Mouse (Mus musculus): Measurements from ENCODE around the gene Sh3pxd2b. TPM values are rescaled to one million over a fixed set of nuclear protein-coding genes. Genes with fewer than 3 reads are reported as not detected.

Sh3pxd2b gene
- polyA plus RNA-seq, 1 experiment from 2014 or later, result 30.8 TPM

GRCm38 (mm10) chr11:32347264-32347606, 385 bp upstream of the Sh3pxd2b start:
- peaks cover 29% of the 10 kb centered on the region for H3K36me3 ChIP-seq
- H3K27me3 ChIP-seq (ENCODE audit: insufficient read depth, poor library complexity, severe bottlenecking), result 0 out of 2 replicates have a peak, but pooled peaks cover 5% of the 10 kb centered on the region
- no peak for DNase-seq (ENCODE audit: low spot score)
- peak overlapping the region; percentile 99 for H3K27ac ChIP-seq
- H3K4me3 ChIP-seq, result peak overlapping the region; percentile 97
- WGBS, result 5% methylated on average over 10 of the region's 10 CpGs
- H3K4me1 ChIP-seq (replicated peaks), result peaks cover 49% of the 10 kb centered on the region
- H3K9me3 ChIP-seq, result peaks cover 2% of the 10 kb centered on the region; the same call in 1 of the 2 replicates

- Histone ChIP-seq H3K27ac (peak overlapping the region; percentile 99), H3K4me1 (replicated peaks) (peaks cover 49% of the 10 kb centered on the region), H3K36me3 (peaks cover 43% of the 10 kb centered on the region), H3K27me3 (ENCODE audit: insufficient read depth, poor library complexity, severe bottlenecking) (0 out of 2 replicates have a peak, but pooled peaks cover 5% of the 10 kb centered on the region), H3K4me3 (peak overlapping the region; percentile 97), H3K9me3 (peaks cover 2% of the 10 kb centered on the region; the same call in 1 of the 2 replicates)
- peak; percentile 33 for DNase-seq (ENCODE audit: low spot score)
- WGBS, result 23% methylated on average over 9 of the region's 9 CpGs
Observed at GRCm38 (mm10) chr11:32348433-32349283, 1.0 kb downstream of the Sh3pxd2b start.

GRCm38 (mm10) chr11:32349284-32349953, 1.8 kb downstream of the Sh3pxd2b start:
- peak overlapping the region; percentile 99 for H3K27ac ChIP-seq
- H3K4me1 ChIP-seq (replicated peaks), result peaks cover 49% of the 10 kb centered on the region
- DNase-seq (ENCODE audit: low spot score), result no peak
- WGBS, result 76% methylated on average over 13 of the region's 13 CpGs
- H3K4me3 ChIP-seq, result peak overlapping the region; percentile 97
- H3K27me3 ChIP-seq (ENCODE audit: insufficient read depth, poor library complexity, severe bottlenecking), result 0 out of 2 replicates have a peak, but pooled peaks cover 5% of the 10 kb centered on the region
- peaks cover 2% of the 10 kb centered on the region; the same call in 1 of the 2 replicates for H3K9me3 ChIP-seq
- H3K36me3 ChIP-seq, result peaks cover 50% of the 10 kb centered on the region

GRCm38 (mm10) chr11:32352946-32353345, 5.3 kb downstream of the Sh3pxd2b start:
- Histone ChIP-seq H3K27me3 (ENCODE audit: insufficient read depth, poor library complexity, severe bottlenecking) (no peaks in the 10 kb centered on the region), H3K27ac (no peak overlapping the region), H3K4me3 (no peak overlapping the region), H3K9me3 (peaks cover 2% of the 10 kb centered on the region; the same call in 1 of the 2 replicates), H3K36me3 (peaks cover 74% of the 10 kb centered on the region), H3K4me1 (replicated peaks) (peaks cover 41% of the 10 kb centered on the region)
- DNase-seq (ENCODE audit: low spot score), result no peak
- WGBS, result 90% methylated on average over 6 of the region's 6 CpGs

GRCm38 (mm10) chr11:32355377-32355776, 7.8 kb downstream of the Sh3pxd2b start:
- Histone ChIP-seq H3K36me3 (peaks cover 76% of the 10 kb centered on the region), H3K27ac (no peak overlapping the region), H3K4me3 (no peak overlapping the region), H3K9me3 (peaks cover 2% of the 10 kb centered on the region; the same call in 1 of the 2 replicates), H3K4me1 (replicated peaks) (peaks cover 17% of the 10 kb centered on the region), H3K27me3 (ENCODE audit: insufficient read depth, poor library complexity, severe bottlenecking) (no peaks in the 10 kb centered on the region)
- 74% methylated on average over 1 of the region's 1 CpGs for WGBS
- no peak for DNase-seq (ENCODE audit: low spot score)

GRCm38 (mm10) chr11:32357686-32358085, 10.1 kb downstream of the Sh3pxd2b start:
- Histone ChIP-seq H3K36me3 (peaks cover 68% of the 10 kb centered on the region), H3K9me3 (no peaks in the 10 kb centered on the region), H3K27me3 (ENCODE audit: insufficient read depth, poor library complexity, severe bottlenecking) (no peaks in the 10 kb centered on the region), H3K4me3 (no peak overlapping the region), H3K4me1 (replicated peaks) (peaks cover 28% of the 10 kb centered on the region), H3K27ac (no peak overlapping the region)
- WGBS, result 68% methylated on average over 9 of the region's 9 CpGs
- DNase-seq (ENCODE audit: low spot score), result no peak

- H3K4me1 ChIP-seq (replicated peaks), result peaks cover 35% of the 10 kb centered on the region
- no peak overlapping the region for H3K4me3 ChIP-seq
- peaks cover 61% of the 10 kb centered on the region for H3K36me3 ChIP-seq
- H3K27me3 ChIP-seq (ENCODE audit: insufficient read depth, poor library complexity, severe bottlenecking), result no peaks in the 10 kb centered on the region
- H3K9me3 ChIP-seq, result no peaks in the 10 kb centered on the region
- no peak overlapping the region for H3K27ac ChIP-seq
- 83% methylated on average over 6 of the region's 6 CpGs for WGBS
- no peak for DNase-seq (ENCODE audit: low spot score)
Observed at GRCm38 (mm10) chr11:32358399-32358798, 10.8 kb downstream of the Sh3pxd2b start.

GRCm38 (mm10) chr11:32359566-32359965, 11.9 kb downstream of the Sh3pxd2b start:
- Histone ChIP-seq H3K27me3 (ENCODE audit: insufficient read depth, poor library complexity, severe bottlenecking) (no peaks in the 10 kb centered on the region), H3K4me3 (no peak overlapping the region), H3K9me3 (no peaks in the 10 kb centered on the region), H3K36me3 (peaks cover 56% of the 10 kb centered on the region), H3K27ac (no peak overlapping the region), H3K4me1 (replicated peaks) (peaks cover 47% of the 10 kb centered on the region)
- DNase-seq (ENCODE audit: low spot score), result no peak
- WGBS, result 92% methylated on average over 4 of the region's 4 CpGs

GRCm38 (mm10) chr11:32361774-32362173, 14.2 kb downstream of the Sh3pxd2b start:
- Histone ChIP-seq H3K36me3 (peaks cover 49% of the 10 kb centered on the region), H3K27ac (0 out of 2 replicates have a peak overlapping the region, but pooled peaks have one; percentile 23), H3K4me1 (replicated peaks) (peaks cover 55% of the 10 kb centered on the region), H3K4me3 (no peak overlapping the region), H3K27me3 (ENCODE audit: insufficient read depth, poor library complexity, severe bottlenecking) (no peaks in the 10 kb centered on the region), H3K9me3 (no peaks in the 10 kb centered on the region)
- no peak for DNase-seq (ENCODE audit: low spot score)
- WGBS, result 95% methylated on average over 9 of the region's 9 CpGs

GRCm38 (mm10) chr11:32363188-32363587, 15.6 kb downstream of the Sh3pxd2b start:
- peaks cover 52% of the 10 kb centered on the region for H3K36me3 ChIP-seq
- H3K27me3 ChIP-seq (ENCODE audit: insufficient read depth, poor library complexity, severe bottlenecking), result no peaks in the 10 kb centered on the region
- peak overlapping the region; percentile 73 for H3K27ac ChIP-seq
- WGBS, result 69% methylated on average over 3 of the region's 3 CpGs
- H3K4me3 ChIP-seq, result no peak overlapping the region
- H3K4me1 ChIP-seq (replicated peaks), result peaks cover 49% of the 10 kb centered on the region
- no peaks in the 10 kb centered on the region for H3K9me3 ChIP-seq
- no peak for DNase-seq (ENCODE audit: low spot score)

GRCm38 (mm10) chr11:32363610-32364220, 16.1 kb downstream of the Sh3pxd2b start:
- DNase-seq (ENCODE audit: low spot score), result no peak
- peaks cover 49% of the 10 kb centered on the region for H3K4me1 ChIP-seq (replicated peaks)
- no peaks in the 10 kb centered on the region for H3K9me3 ChIP-seq
- peaks cover 52% of the 10 kb centered on the region for H3K36me3 ChIP-seq
- H3K27me3 ChIP-seq (ENCODE audit: insufficient read depth, poor library complexity, severe bottlenecking), result no peaks in the 10 kb centered on the region
- peak overlapping the region; percentile 73 for H3K27ac ChIP-seq
- no peak overlapping the region for H3K4me3 ChIP-seq
- WGBS, result 89% methylated on average over 3 of the region's 3 CpGs

- H3K9me3 ChIP-seq, result no peaks in the 10 kb centered on the region
- no peak for DNase-seq (ENCODE audit: low spot score)
- WGBS, result 74% methylated on average over 7 of the region's 7 CpGs
- peaks cover 54% of the 10 kb centered on the region for H3K36me3 ChIP-seq
- H3K27me3 ChIP-seq (ENCODE audit: insufficient read depth, poor library complexity, severe bottlenecking), result no peaks in the 10 kb centered on the region
- peaks cover 49% of the 10 kb centered on the region for H3K4me1 ChIP-seq (replicated peaks)
- H3K27ac ChIP-seq, result peak overlapping the region; percentile 73; the same call in 1 of the 2 replicates
- no peak overlapping the region for H3K4me3 ChIP-seq
Observed at GRCm38 (mm10) chr11:32364375-32364774, 16.8 kb downstream of the Sh3pxd2b start.

Data from hindbrain, embryonic 10.5 days (tissue).